Mouse (Mus musculus) cerebellum, adult 11 months (tissue): ENCODE measurements at regions not wholly inside any gene's neighbourhood (a gene's known extent, or its start where the extent isn't known, plus 50 kb on each side); places are given as distances from the start of the nearest gene placed in this dataset.
A peak's percentile ranks its signal among the peaks of the same experiment; 100 is the strongest.
"Not testable (repeated sequence)": the region's sequence is repeated elsewhere in the genome, so short reads cannot be mapped to it uniquely, and the experiment has no call there.

Source experiments
- DNase-seq: peaks from one replicate; pipeline ENCODE4 v3.0.0; 2022

- DNase-seq = no peak
These were observed 264.9 kb upstream of the Pum3 start for GRCm38 (mm10) chr19:27694478-27694877.

DNA sequence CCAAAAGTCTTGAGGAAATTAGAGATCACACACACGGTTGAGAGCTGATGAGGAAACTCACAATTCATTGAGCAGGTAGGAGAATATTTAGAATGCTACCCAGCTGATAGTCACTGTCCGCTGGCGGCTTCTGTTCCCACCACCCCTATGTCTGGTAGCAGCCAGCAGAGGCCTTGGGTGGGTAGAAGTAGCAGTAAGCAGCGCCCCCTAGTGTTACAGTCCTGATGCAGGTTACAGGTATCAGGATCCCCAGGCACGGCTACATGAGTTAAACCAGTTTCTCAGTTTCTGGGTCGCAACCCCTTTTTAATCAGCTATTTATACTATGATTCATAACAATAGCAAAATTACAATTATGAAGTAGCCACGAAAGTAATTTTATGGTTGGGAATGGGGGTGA, 264.1 kb upstream of the Pum3 start:
- DNase-seq = no peak

GRCm38 (mm10) chr19:27692944-27693343, 263.3 kb upstream of the Pum3 start:
- DNase-seq = no peak

- DNase-seq = no peak
These were observed 253.8 kb upstream of the Pum3 start for GRCm38 (mm10) chr19:27683426-27683825.

GRCm38 (mm10) chr19:27679427-27679826, 249.8 kb upstream of the Pum3 start:
- DNase-seq = no peak

- no peak for DNase-seq
These were observed 243.1 kb upstream of the Pum3 start for GRCm38 (mm10) chr19:27672679-27673190.

DNA sequence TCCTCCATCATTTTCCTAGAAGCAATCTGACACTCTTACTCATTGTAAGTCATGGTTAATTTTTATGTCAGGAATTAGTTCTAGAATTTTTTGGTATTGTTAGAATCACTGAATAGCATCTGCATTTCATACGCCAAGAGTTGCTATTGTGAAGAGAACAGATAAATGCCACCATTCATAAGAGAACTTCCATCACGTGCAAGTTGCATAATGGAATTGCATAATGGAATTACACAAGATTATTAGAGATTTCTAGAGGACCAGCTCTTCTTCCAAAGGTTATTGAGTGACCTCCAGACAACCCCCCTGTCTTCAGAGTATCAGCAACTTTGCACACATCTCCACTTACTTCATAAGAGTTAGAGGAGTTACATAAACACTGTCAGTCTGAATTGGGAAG, 233.7 kb upstream of the Pum3 start:
- no peak for DNase-seq

GRCm38 (mm10) chr19:27641001-27641400, 211.4 kb upstream of the Pum3 start:
- no peak for DNase-seq

- no peak for DNase-seq
These were observed 203.5 kb upstream of the Pum3 start for GRCm38 (mm10) chr19:27633105-27633504.

- no peak for DNase-seq
These were observed 198.0 kb upstream of the Pum3 start for GRCm38 (mm10) chr19:27627626-27628025.

GRCm38 (mm10) chr19:27617522-27617921, 187.9 kb upstream of the Pum3 start:
- no peak for DNase-seq

DNA sequence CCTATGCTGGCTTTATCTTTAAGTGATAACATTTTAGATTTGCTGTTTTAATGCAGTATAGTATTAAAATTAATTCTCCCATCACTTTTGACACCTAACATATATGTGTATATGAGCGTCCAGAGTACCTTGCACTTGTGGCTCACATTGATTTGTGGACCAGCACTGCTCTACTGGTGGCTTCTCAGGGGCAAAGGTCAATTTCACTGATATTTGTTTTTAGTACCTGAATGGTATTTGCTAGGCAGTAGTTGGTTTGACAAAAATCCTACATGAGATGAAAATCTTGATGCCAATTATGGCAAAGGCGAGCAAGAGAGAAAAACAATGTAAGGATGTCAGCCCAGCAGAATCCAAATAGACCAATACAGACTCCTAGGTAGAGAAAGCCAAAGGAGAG, 177.3 kb upstream of the Pum3 start:
- no peak for DNase-seq

DNA sequence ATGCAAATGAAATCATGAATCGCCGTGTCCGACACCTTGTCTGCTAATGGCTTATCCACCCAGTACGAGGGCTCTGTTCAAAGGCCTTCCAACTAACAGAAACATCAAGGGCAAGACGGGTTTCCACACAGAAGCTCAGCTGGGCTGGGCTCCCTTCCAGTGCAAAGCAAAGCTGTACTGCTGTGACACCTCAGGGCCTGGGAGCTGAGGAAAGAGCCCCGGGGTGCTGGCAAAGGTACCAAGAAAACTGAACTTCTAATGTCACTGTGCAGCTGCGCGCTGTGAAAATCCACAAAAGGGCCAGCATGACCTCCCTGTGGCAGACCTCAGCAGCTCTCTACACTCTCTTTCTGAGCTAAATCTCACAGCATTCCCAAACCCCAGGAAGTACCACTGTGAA, 173.7 kb upstream of the Pum3 start:
- DNase-seq = no peak

DNA sequence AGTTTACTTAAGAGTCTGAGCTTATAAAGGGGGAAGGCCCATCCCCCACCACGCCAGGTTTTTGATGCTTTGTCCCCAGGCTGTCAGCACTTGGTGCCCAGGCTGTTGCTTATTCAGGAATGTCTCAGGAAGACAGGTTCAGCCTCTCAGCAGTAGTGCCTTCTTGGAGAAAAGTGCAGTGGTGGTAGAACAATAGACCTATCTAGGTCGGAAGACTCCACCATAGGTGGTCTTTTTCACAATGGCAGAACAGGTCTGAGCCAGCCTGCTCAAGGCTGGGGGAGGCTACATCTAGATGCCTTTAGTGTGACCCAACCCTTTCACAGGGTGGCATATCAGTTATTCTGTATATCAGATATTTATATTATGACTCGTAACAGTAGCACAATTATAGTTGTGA, 171.9 kb upstream of the Pum3 start:
- DNase-seq = no peak

- not testable (repeated sequence) for DNase-seq
These were observed 170.8 kb upstream of the Pum3 start for GRCm38 (mm10) chr19:27600386-27600785.

DNA sequence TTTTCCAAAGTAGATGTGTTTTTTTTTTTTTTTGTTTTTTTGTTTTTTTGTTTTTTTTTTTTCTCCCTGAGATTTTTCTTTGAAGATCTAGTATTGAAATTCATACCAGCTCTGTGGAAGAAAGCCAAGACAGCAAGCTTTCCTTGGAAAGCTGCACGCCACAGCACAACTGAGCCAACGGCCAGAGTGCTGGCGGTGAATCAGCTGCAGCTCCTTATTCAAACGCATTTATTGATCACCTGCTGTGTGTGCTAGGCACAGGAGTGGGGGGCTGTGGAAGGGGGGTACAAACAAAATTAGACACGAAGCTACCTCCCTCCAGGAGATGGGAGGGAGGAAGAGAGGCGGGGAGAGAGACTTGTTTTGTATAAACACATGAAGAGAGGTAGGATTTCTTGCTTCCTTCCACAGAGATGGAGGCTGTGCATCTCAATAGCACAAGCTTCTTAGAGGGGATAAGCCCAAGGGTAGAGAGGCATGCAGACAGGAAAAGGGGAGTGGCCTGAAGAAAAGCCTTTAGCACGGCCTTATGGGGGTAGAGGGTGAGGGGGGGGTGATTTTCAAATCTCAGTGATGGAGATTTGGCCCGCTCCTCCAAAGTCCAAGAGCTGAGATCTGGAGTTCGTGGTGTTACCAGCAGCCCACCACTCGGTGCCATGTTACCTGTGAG, 170.1 kb upstream of the Pum3 start:
- no peak for DNase-seq

GRCm38 (mm10) chr19:27598350-27598749, 168.7 kb upstream of the Pum3 start:
- DNase-seq = no peak

GRCm38 (mm10) chr19:27585566-27585965, 155.9 kb upstream of the Pum3 start:
- DNase-seq = no peak

- no peak for DNase-seq
These were observed 152.5 kb upstream of the Pum3 start for GRCm38 (mm10) chr19:27582111-27582500.

- DNase-seq = peak; percentile 2
These were observed 151.9 kb upstream of the Pum3 start for GRCm38 (mm10) chr19:27581362-27582110.

DNA sequence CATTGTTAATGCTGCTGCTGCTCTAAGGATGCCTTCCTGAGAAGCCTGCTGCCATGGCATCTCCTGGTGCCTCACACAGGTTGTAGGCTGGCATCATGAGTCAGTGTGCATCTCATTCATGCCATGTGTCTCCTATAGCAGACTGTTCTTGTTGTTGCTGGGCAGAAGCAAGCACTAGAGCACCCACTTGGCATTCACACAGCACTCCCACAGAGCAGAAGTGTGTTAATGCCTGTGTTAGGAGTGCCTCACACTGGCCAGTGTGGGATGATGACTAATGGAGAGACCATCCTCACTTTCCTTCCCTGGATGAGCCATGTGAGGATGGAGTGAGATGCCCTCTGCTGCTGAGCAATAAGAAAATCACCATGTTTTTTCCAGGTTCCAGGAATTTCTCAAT, 146.9 kb upstream of the Pum3 start:
- DNase-seq = no peak

GRCm38 (mm10) chr19:27566929-27567328, 137.3 kb upstream of the Pum3 start:
- DNase-seq = no peak

- no peak for DNase-seq
These were observed 136.4 kb upstream of the Pum3 start for GRCm38 (mm10) chr19:27566060-27566459.

- no peak for DNase-seq
These were observed 134.5 kb upstream of the Pum3 start for GRCm38 (mm10) chr19:27564086-27564485.

GRCm38 (mm10) chr19:27563592-27563991, 134.0 kb upstream of the Pum3 start:
- DNase-seq = no peak
